Mouse (Mus musculus) ovary, adult 10 weeks (tissue): ENCODE results near the gene Dlgap5. TPM values are rescaled to one million over a fixed set of nuclear protein-coding genes. Genes with fewer than 3 reads are reported as not detected.

Experiments used
- polyA plus RNA-seq: library from polyadenylated mRNA; stranded (reverse); fragments of 350-450 nt; fragmentation: Illumina TruSeq; extraction: RNeasy Lipid Tissue Mini Kit (QIAGEN cat#74804); gene quantifications from one replicate; pipeline ENCODE4 v1.2.3, GENCODE M21; 2014

The Dlgap5 gene
- 8.6 TPM for polyA plus RNA-seq

DNA sequence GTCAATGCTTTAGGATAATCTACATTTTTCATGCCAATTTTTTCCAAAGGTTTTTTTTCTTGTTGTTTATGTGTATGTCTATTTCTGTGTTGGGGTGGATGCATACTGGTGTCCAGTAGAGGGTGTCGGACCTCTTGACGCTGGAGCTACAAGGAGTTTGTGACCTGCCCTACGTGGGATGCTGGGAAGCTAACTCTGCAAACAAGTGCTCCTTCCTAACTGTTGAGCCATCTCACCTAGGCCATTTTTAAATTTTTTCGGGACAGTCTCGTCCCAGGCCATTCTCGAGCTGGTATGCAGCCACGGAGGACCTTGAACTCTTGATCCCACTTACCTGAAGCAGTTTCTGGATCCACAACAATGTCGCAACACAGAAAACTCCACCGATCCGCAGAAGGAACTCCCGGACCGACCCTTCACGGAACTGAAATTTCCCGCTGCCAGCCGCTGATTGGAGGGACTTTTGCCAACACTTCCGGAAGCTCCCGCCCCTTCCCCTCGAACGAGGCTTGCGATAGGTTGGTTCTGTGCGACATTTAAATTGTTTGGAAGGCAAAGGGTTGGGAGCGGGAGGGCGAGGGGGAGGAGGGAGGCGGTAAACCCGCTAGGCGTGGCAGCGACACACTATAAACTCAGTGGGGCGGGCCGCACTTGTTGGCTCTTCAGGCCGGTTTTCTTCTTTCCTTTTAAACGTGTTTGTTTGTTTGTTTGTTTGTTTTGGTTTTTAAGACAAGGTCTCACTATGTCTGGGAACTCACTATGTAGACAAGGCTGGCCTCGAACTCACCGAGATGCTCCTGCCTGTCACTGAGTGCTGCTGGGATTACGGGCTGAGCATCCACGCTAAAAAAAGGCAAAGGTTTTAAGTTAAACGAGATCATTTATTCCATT lies at the start of gene Dlgap5:
Gene Dlgap5, minus strand, starts transcription at position 633 of the 891 bp plus-strand sequence.

DNA sequence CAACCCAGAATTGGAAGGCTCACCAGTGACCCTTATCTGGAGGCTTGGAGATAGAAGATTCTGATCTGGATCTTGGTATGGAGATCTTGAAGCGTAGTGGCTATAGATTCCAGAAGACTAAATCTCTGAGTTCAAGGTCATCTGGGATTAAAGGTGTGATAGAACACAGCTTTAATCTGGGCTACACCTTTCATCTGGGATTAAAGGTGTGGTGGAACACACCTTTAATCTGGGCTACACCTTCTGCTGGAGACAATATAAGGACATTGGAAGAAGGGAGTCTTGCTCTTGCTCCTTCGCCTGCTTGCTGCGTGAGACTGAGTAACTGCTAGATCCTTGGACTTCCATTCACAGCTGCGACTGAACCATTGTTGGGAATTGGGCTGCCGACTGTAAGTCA lies 31.9 kb upstream of the Dlgap5 start, which contains the start of gene Fbxo34:
Gene Fbxo34, plus strand, starts transcription at position 301 of the 400 bp plus-strand sequence.

DNA sequence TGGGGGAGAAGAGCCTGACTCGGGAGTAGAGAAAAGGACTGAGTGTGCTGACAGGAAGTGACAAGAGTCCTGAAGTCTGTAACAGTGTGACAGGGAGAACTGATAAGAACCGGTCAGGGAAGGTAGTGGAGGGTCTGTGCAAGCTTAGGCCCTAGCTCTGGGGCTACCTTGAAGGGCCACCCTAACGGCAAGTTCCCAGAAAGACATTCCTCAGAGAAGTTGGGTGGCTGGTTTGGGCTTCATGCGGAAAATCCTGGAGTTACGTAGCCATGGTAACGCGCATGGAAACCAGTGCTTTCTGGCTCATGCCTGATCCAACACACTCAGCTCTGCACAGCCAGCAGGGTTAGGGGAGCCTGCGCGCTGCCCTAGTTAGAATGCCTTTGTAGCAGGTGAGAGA lies 50.7 kb downstream of the Dlgap5 start, which contains the start of gene Lgals3:
Gene Lgals3, plus strand, starts transcription at position 291 of the 400 bp plus-strand sequence.

Other genes starting within 250 kb of the Dlgap5 start
- 24.4 TPM for gene Gch1, start 229.0 kb downstream of the Dlgap5 start, polyA plus RNA-seq
- gene Wdhd1, start 141.6 kb downstream of the Dlgap5 start, polyA plus RNA-seq: 19.7 TPM
- gene Socs4, start 141.5 kb downstream of the Dlgap5 start, polyA plus RNA-seq: 61.4 TPM
- 132 TPM for gene Mapk1ip1l, start 120.1 kb downstream of the Dlgap5 start, polyA plus RNA-seq
- gene Lgals3, start 50.7 kb downstream of the Dlgap5 start, polyA plus RNA-seq: 27.6 TPM
- gene Fbxo34, start 32.0 kb upstream of the Dlgap5 start, polyA plus RNA-seq: 24.4 TPM
- 21.4 TPM for gene Atg14, start 152.2 kb upstream of the Dlgap5 start, polyA plus RNA-seq
- 191 TPM for gene Ktn1, start 230.0 kb upstream of the Dlgap5 start, polyA plus RNA-seq